Mouse (Mus musculus) midbrain, postnatal 0 days (tissue): ENCODE measurements at regions not wholly inside any gene's neighbourhood (a gene's known extent, or its start where the extent isn't known, plus 50 kb on each side); places are given as distances from the start of the nearest gene placed in this dataset.
A peak's percentile ranks its signal among the peaks of the same experiment; 100 is the strongest.

Source experiments
- ATAC-seq: fragments of 200-750 bp; cut with Nextera tagmentation; 2 replicates; pipeline ENCODE4 v1.8.0; 2017; ENCODE audit warnings: moderate number of reproducible peaks, mild to moderate bottlenecking, moderate TSS enrichment, moderate library complexity; ENCODE audit not compliant: low FRiP score
- DNase-seq: peaks from one replicate; pipeline ENCODE4 v3.0.0-alpha.2; 2015; ENCODE audit warnings: low spot score
- H3K27ac ChIP-seq: fragments of 300-500 bp; sonication (generic); 2 replicates; pipeline ENCODE4 v1.5.1; 2014; ENCODE audit warnings: low read depth, mild to moderate bottlenecking, low read length, mixed read lengths
- H3K27me3 ChIP-seq: fragments of 300-500 bp; sonication (generic); 2 replicates; pipeline ENCODE4 v1.6.1; 2014; ENCODE audit warnings: low read length, control low read depth, mixed read lengths; ENCODE audit not compliant: insufficient read depth
- H3K36me3 ChIP-seq: fragments of 300-500 bp; sonication (generic); 2 replicates; pipeline ENCODE4 v1.6.1; 2014; ENCODE audit warnings: low read length, control low read depth, mixed read lengths; ENCODE audit not compliant: insufficient read depth
- H3K4me1 ChIP-seq: fragments of 300-500 bp; sonication (generic); 2 replicates; pipeline ENCODE4 v1.6.1; 2014; ENCODE audit warnings: mild to moderate bottlenecking, control low read depth, antibody characterized with exemption, low read length, mixed read lengths; ENCODE audit not compliant: insufficient read depth
- H3K4me2 ChIP-seq: fragments of 300-500 bp; sonication (generic); 2 replicates; pipeline ENCODE4 v1.6.1; 2014; ENCODE audit warnings: low read depth, mild to moderate bottlenecking, low read length, mixed read lengths; ENCODE audit not compliant: poor library complexity, severe bottlenecking
- H3K4me3 ChIP-seq: fragments of 300-500 bp; sonication (generic); 2 replicates; pipeline ENCODE4 v1.5.1; 2014; ENCODE audit warnings: low read depth, mild to moderate bottlenecking, low read length, moderate library complexity
- H3K9ac ChIP-seq: fragments of 300-500 bp; sonication (generic); replicated peaks from 2 replicates; pipeline ENCODE4 v1.6.1; 2014; ENCODE audit warnings: mild to moderate bottlenecking, low read length, moderate library complexity, mixed read lengths; ENCODE audit not compliant: poor library complexity, severe bottlenecking
- H3K9me3 ChIP-seq: fragments of 300-500 bp; sonication (generic); 2 replicates; pipeline ENCODE4 v1.6.1; 2016; ENCODE audit warnings: low read length, control low read depth
- CTCF ChIP-seq: IDR thresholded peaks from 2 replicates; pipeline ENCODE4 v1.5.1; 2016; ENCODE audit warnings: antibody characterized with exemption, mild to moderate bottlenecking
- WGBS: fragments of 180-500 bp; shearing (Covaris S2); extraction: QIAGEN DNeasy Blood & Tissue Kit; methylation state at CpG from one replicate; pipeline ENCODE4 v1.1.7; 2014; 5-methylcytosine and 5-hydroxymethylcytosine counted together

- 71% methylated on average over 3 of the region's 3 CpGs for WGBS
These were observed 117.9 kb downstream of the Snx18 start for GRCm38 (mm10) chr13:113500373-113500990.

GRCm38 (mm10) chr13:113499079-113499710 is 119.2 kb downstream of the Snx18 start:
- Histone ChIP-seq H3K27ac (no peak overlapping the region), H3K9me3 (no peaks in the 10 kb centered on the region), H3K4me3 (no peak overlapping the region), H3K4me2 (no peak overlapping the region), H3K9ac (no peak overlapping the region), H3K27me3 (no peaks in the 10 kb centered on the region), H3K4me1 (no peaks in the 10 kb centered on the region), H3K36me3 (no peaks in the 10 kb centered on the region)
- DNase-seq (no peak), ATAC-seq (no peak)
- no peak for TF ChIP-seq CTCF
- 94% methylated on average over 6 of the region's 6 CpGs for WGBS

More at GRCm38 (mm10) chr13:113500373-113500990, 117.9 kb downstream of the Snx18 start:
- Histone ChIP-seq H3K9me3 (no peaks in the 10 kb centered on the region), H3K9ac (no peak overlapping the region), H3K4me3 (no peak overlapping the region), H3K4me1 (no peaks in the 10 kb centered on the region), H3K27me3 (no peaks in the 10 kb centered on the region), H3K4me2 (no peak overlapping the region), H3K36me3 (no peaks in the 10 kb centered on the region), H3K27ac (no peak overlapping the region)
- TF ChIP-seq CTCF, result no peak
- no peak for ATAC-seq
- no peak for DNase-seq

- 64% methylated on average over 5 of the region's 5 CpGs for WGBS
- H3K4me3 ChIP-seq, result no peak overlapping the region
- no peak overlapping the region for H3K4me2 ChIP-seq
- peak; percentile 17 for DNase-seq
- H3K27me3 ChIP-seq, result no peaks in the 10 kb centered on the region
- H3K27ac ChIP-seq, result no peak overlapping the region
- no peak for TF ChIP-seq CTCF
- no peaks in the 10 kb centered on the region for H3K4me1 ChIP-seq
- no peak for ATAC-seq
- no peaks in the 10 kb centered on the region for H3K9me3 ChIP-seq
- H3K9ac ChIP-seq, result no peak overlapping the region
- H3K36me3 ChIP-seq, result no peaks in the 10 kb centered on the region
These were observed 122.6 kb downstream of the Snx18 start for GRCm38 (mm10) chr13:113495595-113496285.

GRCm38 (mm10) chr13:113495136-113495535 is 123.2 kb downstream of the Snx18 start:
- DNase-seq (no peak), ATAC-seq (no peak)
- no peaks in the 10 kb centered on the region for H3K27me3 ChIP-seq
- TF ChIP-seq CTCF, result no peak
- H3K4me1 ChIP-seq, result no peaks in the 10 kb centered on the region
- 86% methylated on average over 3 of the region's 3 CpGs for WGBS
- no peak overlapping the region for H3K4me3 ChIP-seq
- H3K27ac ChIP-seq, result no peak overlapping the region
- no peaks in the 10 kb centered on the region for H3K36me3 ChIP-seq
- H3K9me3 ChIP-seq, result no peaks in the 10 kb centered on the region
- H3K9ac ChIP-seq, result no peak overlapping the region
- no peak overlapping the region for H3K4me2 ChIP-seq

GRCm38 (mm10) chr13:113494688-113495087 is 123.7 kb downstream of the Snx18 start:
- H3K36me3 ChIP-seq, result no peaks in the 10 kb centered on the region
- no peak for TF ChIP-seq CTCF
- H3K9ac ChIP-seq, result no peak overlapping the region
- H3K4me3 ChIP-seq, result no peak overlapping the region
- DNase-seq (no peak), ATAC-seq (no peak)
- 94% methylated on average over 5 of the region's 5 CpGs for WGBS
- H3K9me3 ChIP-seq, result no peaks in the 10 kb centered on the region
- H3K4me2 ChIP-seq, result no peak overlapping the region
- H3K27me3 ChIP-seq, result no peaks in the 10 kb centered on the region
- no peaks in the 10 kb centered on the region for H3K4me1 ChIP-seq
- H3K27ac ChIP-seq, result no peak overlapping the region
